Mouse (Mus musculus): ENCODE results near the gene AU021092. TPM values are rescaled to one million over a fixed set of nuclear protein-coding genes. Genes with fewer than 3 reads are reported as not detected.

The AU021092 gene
- polyA plus RNA-seq (2012; rRNA removed) = 42.5 and 46.4 TPM in 2 replicates

DNA sequence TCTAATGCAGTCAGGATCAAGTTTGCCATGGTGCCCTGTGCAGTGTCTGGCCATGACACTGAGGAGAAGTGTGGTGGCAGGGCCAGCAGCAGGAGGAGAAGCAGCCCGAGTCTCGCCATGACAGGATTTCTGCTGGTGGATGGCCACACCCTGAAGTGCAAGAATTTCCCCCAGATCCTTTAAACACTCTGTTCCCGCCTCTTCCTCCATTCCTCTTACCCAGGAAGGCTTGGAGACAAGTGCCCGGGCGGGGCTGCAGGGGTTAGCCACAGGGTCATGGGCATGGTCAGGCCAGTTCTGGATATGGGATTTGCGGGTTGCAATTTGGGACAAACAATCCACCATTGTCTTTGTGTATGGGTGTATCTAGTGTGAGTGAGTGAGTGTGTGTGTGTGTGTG, at the start of gene AU021092:
Gene AU021092 (minus strand): TSS at position 160 of the 400 bp plus-strand sequence.
- Histone ChIP-seq H3K4me1 (ENCODE audit: control insufficient read depth, insufficient read depth, low read length) (0 out of 2 replicates have a peak, but pooled peaks cover 2% of the 10 kb centered on the region), H3K27ac (ENCODE audit: insufficient read depth, low read depth, low read length) (peak within 1 kb of the TSS; percentile 62), H3K27me3 (replicated peaks; ENCODE audit: control insufficient read depth, insufficient read depth, low read length) (no peaks in the 10 kb centered on the region), H3K36me3 (ENCODE audit: control insufficient read depth, insufficient read depth, low read length) (no peaks in the 10 kb centered on the region), H3K4me3 (ENCODE audit: insufficient read depth, low read depth, low read length) (peak within 1 kb of the TSS; percentile 50)
- TF ChIP-seq CTCF (conservative IDR thresholded peaks at IDR 0.05; ENCODE audit: insufficient read depth, insufficient read length, low read depth, low read length) (no peak), POLR2A (IDR thresholded peaks at IDR 0.05; ENCODE audit: low read depth, low read length) (peak; percentile 79)
- 33% methylated on average over 6 of the region's 6 CpGs for WGBS
- peak; percentile 72 for DNase-seq

DNA sequence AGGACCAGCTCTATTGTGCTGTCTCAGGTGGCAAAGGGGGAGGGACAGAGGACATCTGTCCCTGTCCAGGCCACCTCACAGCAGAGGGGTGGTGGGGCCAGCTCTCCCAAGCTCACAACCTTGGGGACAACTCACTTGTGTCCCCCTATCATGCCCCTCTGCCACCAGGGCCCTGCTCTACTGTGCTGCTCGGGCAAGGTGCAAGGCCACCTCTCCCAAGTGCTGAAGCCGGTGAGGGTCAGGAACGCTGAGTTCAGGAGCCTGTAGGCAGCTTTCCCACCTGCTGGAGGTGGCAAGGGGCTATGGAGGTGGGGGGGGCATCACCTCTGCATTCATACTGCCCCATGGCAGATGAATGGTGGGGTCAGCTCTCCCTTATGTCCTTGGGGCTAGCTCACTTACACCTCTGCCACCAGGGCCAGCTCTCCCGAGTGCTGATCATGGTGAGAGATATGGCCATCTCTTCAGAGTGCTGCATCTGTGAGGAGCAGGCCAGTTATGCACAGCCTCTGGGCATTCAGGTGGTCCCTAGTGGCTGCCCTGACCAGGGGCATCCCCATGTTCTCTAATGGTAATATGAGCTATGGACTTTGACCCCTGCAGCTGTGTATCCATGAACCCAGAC, 49.4 kb upstream of the AU021092 start:
- TF ChIP-seq POLR2A (IDR thresholded peaks at IDR 0.05; ENCODE audit: low read depth, low read length) = no peak
- H3K27me3 ChIP-seq (replicated peaks; ENCODE audit: control insufficient read depth, insufficient read depth, low read length) = no peaks in the 10 kb centered on the region
- no peak overlapping the region for H3K27ac ChIP-seq (ENCODE audit: insufficient read depth, low read depth, low read length)
- no peaks in the 10 kb centered on the region for H3K4me1 ChIP-seq (ENCODE audit: control insufficient read depth, insufficient read depth, low read length)
- no peak overlapping the region for H3K4me3 ChIP-seq (ENCODE audit: insufficient read depth, low read depth, low read length)
- DNase-seq = no peak
- no peaks in the 10 kb centered on the region for H3K36me3 ChIP-seq (ENCODE audit: control insufficient read depth, insufficient read depth, low read length)
- WGBS = 87% methylated on average over 4 of the region's 4 CpGs

DNA sequence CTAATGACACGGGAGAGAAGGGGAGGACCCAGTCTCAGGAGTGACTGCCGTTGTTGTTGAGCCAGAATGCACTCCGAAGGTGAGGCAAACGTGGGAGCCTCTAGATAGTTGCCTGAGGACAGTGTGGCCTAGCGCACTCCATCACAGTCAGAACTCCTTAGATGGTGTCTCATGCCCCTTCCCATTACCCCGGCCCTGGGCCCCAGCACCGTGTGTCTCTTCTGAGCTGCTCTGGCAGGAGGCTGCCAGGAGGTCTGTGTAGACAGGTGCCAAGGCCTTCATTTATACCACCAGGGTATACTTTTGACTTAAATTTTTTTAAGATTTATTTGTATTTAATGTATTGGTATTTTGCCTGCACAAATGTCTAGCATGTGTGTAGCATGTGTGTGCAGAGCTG, 41.8 kb upstream of the AU021092 start:
- no peaks in the 10 kb centered on the region for H3K36me3 ChIP-seq (ENCODE audit: control insufficient read depth, insufficient read depth, low read length)
- DNase-seq = no peak
- H3K4me1 ChIP-seq (ENCODE audit: control insufficient read depth, insufficient read depth, low read length) = no peaks in the 10 kb centered on the region
- H3K4me3 ChIP-seq (ENCODE audit: insufficient read depth, low read depth, low read length) = no peak overlapping the region
- H3K27me3 ChIP-seq (replicated peaks; ENCODE audit: control insufficient read depth, insufficient read depth, low read length) = no peaks in the 10 kb centered on the region
- no peak for TF ChIP-seq CTCF (conservative IDR thresholded peaks at IDR 0.05; ENCODE audit: insufficient read depth, insufficient read length, low read depth, low read length)
- no peak for TF ChIP-seq POLR2A (IDR thresholded peaks at IDR 0.05; ENCODE audit: low read depth, low read length)
- WGBS = 90% methylated on average over 7 of the region's 7 CpGs
- no peak overlapping the region for H3K27ac ChIP-seq (ENCODE audit: insufficient read depth, low read depth, low read length)

DNA sequence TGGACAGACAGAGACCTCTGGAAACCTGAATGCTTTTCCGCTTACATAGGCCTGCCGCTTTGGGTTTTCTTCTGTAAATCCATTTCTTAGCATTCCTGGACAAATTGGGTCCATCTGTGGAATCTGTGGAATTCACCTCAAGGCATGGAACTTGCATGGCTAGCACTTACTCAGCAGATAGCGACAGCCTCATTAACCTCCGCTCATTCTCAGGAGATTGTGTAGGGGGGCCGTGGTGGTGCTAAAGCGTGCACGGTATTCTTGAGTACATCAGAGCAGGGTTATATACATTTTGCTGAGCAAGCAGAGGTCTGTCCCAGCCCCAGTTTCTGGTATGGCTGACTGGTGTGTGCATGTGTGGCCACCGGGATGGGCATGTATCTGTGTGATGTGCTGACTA, 41.1 kb upstream of the AU021092 start:
- no peak for TF ChIP-seq CTCF (conservative IDR thresholded peaks at IDR 0.05; ENCODE audit: insufficient read depth, insufficient read length, low read depth, low read length)
- no peak for TF ChIP-seq POLR2A (IDR thresholded peaks at IDR 0.05; ENCODE audit: low read depth, low read length)
- no peaks in the 10 kb centered on the region for H3K4me1 ChIP-seq (ENCODE audit: control insufficient read depth, insufficient read depth, low read length)
- H3K27ac ChIP-seq (ENCODE audit: insufficient read depth, low read depth, low read length) = no peak overlapping the region
- DNase-seq = no peak
- WGBS = 47% methylated on average over 8 of the region's 8 CpGs
- no peaks in the 10 kb centered on the region for H3K36me3 ChIP-seq (ENCODE audit: control insufficient read depth, insufficient read depth, low read length)
- no peaks in the 10 kb centered on the region for H3K27me3 ChIP-seq (replicated peaks; ENCODE audit: control insufficient read depth, insufficient read depth, low read length)
- H3K4me3 ChIP-seq (ENCODE audit: insufficient read depth, low read depth, low read length) = no peak overlapping the region

DNA sequence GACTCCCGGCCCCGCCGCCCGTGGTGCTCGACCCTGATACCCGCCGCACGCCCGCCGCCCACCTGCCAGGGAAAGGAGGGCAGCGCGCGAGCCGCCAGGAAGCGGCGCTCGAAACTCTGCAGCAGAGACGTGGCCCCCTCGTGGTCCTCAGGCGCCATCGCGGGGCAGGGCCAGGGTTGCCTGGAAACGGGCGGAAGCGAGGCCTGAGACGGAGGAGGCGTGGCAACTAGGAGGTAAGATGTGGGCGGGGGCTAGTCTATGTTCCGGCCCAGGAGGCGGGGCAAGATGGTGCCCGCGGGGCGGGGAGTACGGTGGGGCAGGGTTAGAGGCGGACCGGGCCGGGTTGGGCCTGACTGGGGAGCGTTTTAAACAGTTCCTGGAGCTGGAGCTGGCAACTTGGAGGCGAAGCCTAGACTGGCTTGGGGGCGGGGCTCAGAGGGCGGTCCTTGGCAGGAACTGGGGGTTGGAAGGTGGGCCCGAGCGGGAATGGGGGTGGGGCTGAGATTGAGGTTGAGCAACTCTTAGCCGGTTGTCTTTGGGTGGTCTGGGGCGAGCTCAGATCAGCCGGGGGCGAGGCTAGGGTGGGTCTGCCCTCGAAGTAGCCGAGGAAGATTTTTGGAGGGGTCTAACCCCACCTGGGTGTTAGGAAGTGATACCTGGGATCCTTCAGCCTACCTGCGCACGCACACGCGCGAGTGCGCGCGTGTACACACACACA, 33.8 kb upstream of the AU021092 start, which contains the start of gene Eef2kmt:
Gene Eef2kmt (minus strand): TSS at position 205 of the 718 bp plus-strand sequence.
- no peaks in the 10 kb centered on the region for H3K36me3 ChIP-seq (ENCODE audit: control insufficient read depth, insufficient read depth, low read length)
- 2% methylated on average over 57 of the region's 57 CpGs for WGBS
- H3K4me1 ChIP-seq (ENCODE audit: control insufficient read depth, insufficient read depth, low read length) = no peaks in the 10 kb centered on the region; the same call in 1 of the 2 replicates
- TF ChIP-seq CTCF (conservative IDR thresholded peaks at IDR 0.05; ENCODE audit: insufficient read depth, insufficient read length, low read depth, low read length) (peak; percentile 56), POLR2A (IDR thresholded peaks at IDR 0.05; ENCODE audit: low read depth, low read length) (no peak)
- peak; percentile 100 for DNase-seq
- no peaks in the 10 kb centered on the region for H3K27me3 ChIP-seq (replicated peaks; ENCODE audit: control insufficient read depth, insufficient read depth, low read length)
- H3K27ac ChIP-seq (ENCODE audit: insufficient read depth, low read depth, low read length) = peak within 1 kb of the TSS; percentile 45; the same call in 1 of the 2 replicates
- H3K4me3 ChIP-seq (ENCODE audit: insufficient read depth, low read depth, low read length) = peak within 1 kb of the TSS; percentile 67

DNA sequence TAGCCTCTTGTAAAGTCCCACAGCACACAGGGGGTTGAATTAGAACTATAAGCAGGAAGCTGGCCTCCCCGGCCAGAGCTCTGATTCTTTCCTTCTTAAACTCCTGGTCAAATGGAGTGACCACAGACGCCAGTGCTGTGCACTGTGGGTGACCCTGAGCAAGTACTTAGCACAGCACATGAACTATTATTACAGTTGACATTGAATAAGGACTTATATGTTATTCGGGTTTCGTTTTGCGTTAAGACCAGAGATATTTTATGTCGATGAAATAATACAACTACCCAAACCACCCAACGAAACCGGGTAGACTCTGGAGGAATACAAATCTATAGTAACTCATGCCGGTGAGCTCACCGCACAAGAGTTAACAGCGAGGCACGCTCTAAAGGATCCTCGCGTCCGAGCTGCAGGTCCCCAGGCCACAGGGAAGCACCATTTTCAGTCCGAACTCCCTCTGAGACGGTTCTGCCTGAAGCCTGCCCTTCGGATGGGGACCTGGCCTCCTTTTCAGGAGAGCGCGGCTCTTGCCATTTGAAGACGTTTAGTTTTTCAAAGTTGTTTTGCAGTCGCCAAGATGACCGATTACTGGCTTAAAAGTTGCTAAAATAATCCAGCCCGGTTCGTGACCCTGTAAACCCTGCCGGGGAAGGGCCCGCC, 33.1 kb upstream of the AU021092 start:
- peak overlapping the region; percentile 45; the same call in 1 of the 2 replicates for H3K27ac ChIP-seq (ENCODE audit: insufficient read depth, low read depth, low read length)
- H3K27me3 ChIP-seq (replicated peaks; ENCODE audit: control insufficient read depth, insufficient read depth, low read length) = no peaks in the 10 kb centered on the region
- H3K4me3 ChIP-seq (ENCODE audit: insufficient read depth, low read depth, low read length) = peak overlapping the region; percentile 67
- WGBS = under 1% methylated on average over 27 of the region's 27 CpGs
- H3K4me1 ChIP-seq (ENCODE audit: control insufficient read depth, insufficient read depth, low read length) = no peaks in the 10 kb centered on the region; the same call in 1 of the 2 replicates
- no peak for TF ChIP-seq CTCF (conservative IDR thresholded peaks at IDR 0.05; ENCODE audit: insufficient read depth, insufficient read length, low read depth, low read length)
- TF ChIP-seq POLR2A (IDR thresholded peaks at IDR 0.05; ENCODE audit: low read depth, low read length) = no peak
- H3K36me3 ChIP-seq (ENCODE audit: control insufficient read depth, insufficient read depth, low read length) = no peaks in the 10 kb centered on the region
- DNase-seq = no peak

Data from kidney, adult 2 months (tissue).